Mouse (Mus musculus): Measurements from ENCODE around the gene Chst4. TPM values are rescaled to one million over a fixed set of nuclear protein-coding genes. Genes with fewer than 3 reads are reported as not detected.
A peak's percentile ranks its signal among the peaks of the same experiment; 100 is the strongest.

The Chst4 gene
- total RNA-seq, 2 experiments from 2014 or later, result not detected

- DNase-seq (ENCODE audit: low spot score in 2 of 2), result no peak
These were observed 31.1 kb downstream of the Chst4 start for GRCm38 (mm10) chr8:110008228-110008994.

- DNase-seq (ENCODE audit: low spot score in 2 of 2), result peak; percentile 8 to 20
These were observed 33.1 kb downstream of the Chst4 start for GRCm38 (mm10) chr8:110006312-110007023.

GRCm38 (mm10) chr8:110004300-110004699 lies 35.2 kb downstream of the Chst4 start:
- no peak for DNase-seq (ENCODE audit: low spot score in 2 of 2)

- DNase-seq (ENCODE audit: low spot score in 2 of 2), result no peak
These were observed 36.6 kb downstream of the Chst4 start for GRCm38 (mm10) chr8:110002953-110003352.

GRCm38 (mm10) chr8:109999974-110000373 lies 39.6 kb downstream of the Chst4 start:
- DNase-seq (ENCODE audit: low spot score in 2 of 2), result no peak

- DNase-seq (ENCODE audit: low spot score in 2 of 2), result no peak
These were observed 41.5 kb downstream of the Chst4 start for GRCm38 (mm10) chr8:109998066-109998465.

GRCm38 (mm10) chr8:109997381-109997780 lies 42.2 kb downstream of the Chst4 start:
- no peak for DNase-seq (ENCODE audit: low spot score in 2 of 2)

GRCm38 (mm10) chr8:109992951-109993350 lies 46.6 kb downstream of the Chst4 start:
- DNase-seq (ENCODE audit: low spot score in 2 of 2), result no peak

GRCm38 (mm10) chr8:109992166-109992565 lies 47.4 kb downstream of the Chst4 start:
- DNase-seq (ENCODE audit: low spot score in 2 of 2), result no peak

GRCm38 (mm10) chr8:109990224-109990623 lies 49.3 kb downstream of the Chst4 start, which contains the start of gene Tat:
TSS of gene Tat (plus strand) at chr8:109990437.
- DNase-seq (ENCODE audit: low spot score in 2 of 2), result no peak

- DNase-seq (ENCODE audit: low spot score in 2 of 2), result no peak
These were observed 50.4 kb downstream of the Chst4 start for GRCm38 (mm10) chr8:109989151-109989550.

GRCm38 (mm10) chr8:109987776-109988175 lies 51.8 kb downstream of the Chst4 start:
- no peak for DNase-seq (ENCODE audit: low spot score in 2 of 2)

GRCm38 (mm10) chr8:109986384-109986783 lies 53.2 kb downstream of the Chst4 start:
- no peak for DNase-seq (ENCODE audit: low spot score in 2 of 2)

GRCm38 (mm10) chr8:109983944-109984343 lies 55.6 kb downstream of the Chst4 start:
- peak; percentile 42 to 46 for DNase-seq (ENCODE audit: low spot score in 2 of 2)

- no peak for DNase-seq (ENCODE audit: low spot score in 2 of 2)
These were observed 57.0 kb downstream of the Chst4 start for GRCm38 (mm10) chr8:109982386-109983105.

- DNase-seq (ENCODE audit: low spot score in 2 of 2), result no peak
These were observed 60.2 kb downstream of the Chst4 start for GRCm38 (mm10) chr8:109979339-109979738.

Other genes starting within 250 kb of the Chst4 start
- 10 to 100 TPM; 23.4 to 23.9 TPM for gene Phlpp2, start 171.2 kb downstream of the Chst4 start, total RNA-seq (2021)
- not detected for gene Marveld3, start 77.5 kb downstream of the Chst4 start, total RNA-seq (2021)
- gene Tat, start 49.3 kb downstream of the Chst4 start, total RNA-seq (2021), result not detected
- 10 to 100 TPM; 18.3 to 19.6 TPM for gene Zfp612, start 40.0 kb upstream of the Chst4 start, total RNA-seq (2021)
- not detected for gene Gm21964, start 61.5 kb upstream of the Chst4 start, total RNA-seq (2021)
- not detected for gene Gm17720, start 63.0 kb upstream of the Chst4 start, total RNA-seq (2021)
- 100 to 1,000 TPM; 106 to 116 TPM for gene Calb2, start 128.5 kb upstream of the Chst4 start, total RNA-seq (2021)
- 1 to 10 TPM; 6.1 to 6.7 TPM for gene Cmtr2, start 175.9 kb upstream of the Chst4 start, total RNA-seq (2021)
- 1 to 10 TPM; 1.0 to 1.4 TPM for gene Hydin, start 227.2 kb upstream of the Chst4 start, total RNA-seq (2021)

Data from layer of hippocampus, postnatal 10 days (tissue).